In genomic region chr5:123508921-123509320, GRCm38 (mm10) we compare ENCODE assay signal across 9 mouse cellular contexts. TPM values are rescaled to one million over a fixed set of nuclear protein-coding genes. Genes with fewer than 3 reads are reported as not detected.
DNase-seq lines count a peak whose midpoint lies in the region; ATAC-seq lines count a peak whose summit lies in the region.
"Had no signal": no experiment of that assay in that cellular context is flagged by ENCODE, and none has a peak within 500 bp of the region (broad histone marks: within the 10 kb centered on the region; RNA-seq: fewer than 3 reads in every experiment).

No protein-coding gene starts in this region.

- H3K4me1 ChIP-seq in kidney, embryonic 16.5 days (ENCODE audit: insufficient read depth, low read length) = peaks cover 10% of the 10 kb centered on the region; the same call in 1 of the 2 replicates
- peaks cover 5% of the 10 kb centered on the region for H3K4me1 ChIP-seq in intestine, embryonic 14.5 days (replicated peaks; ENCODE audit: control insufficient read depth, insufficient read depth, low read length)
- H3K4me1 ChIP-seq in neural tube, embryonic 12.5 days = peaks cover 12% of the 10 kb centered on the region

- WGBS in kidney, embryonic 16.5 days = 8% methylated on average over 12 of the region's 12 CpGs
- WGBS in intestine, embryonic 14.5 days = 5% methylated on average over 12 of the region's 12 CpGs
- WGBS in neural tube, embryonic 12.5 days = 9% methylated on average over 12 of the region's 12 CpGs

- peaks cover 28% of the 10 kb centered on the region for H3K27me3 ChIP-seq in kidney, embryonic 16.5 days (ENCODE audit: insufficient read depth, low read length)
- H3K27me3 ChIP-seq in intestine, embryonic 14.5 days (replicated peaks; ENCODE audit: control insufficient read depth, insufficient read depth, low read length) = peaks cover 14% of the 10 kb centered on the region
- peaks cover 7% of the 10 kb centered on the region; the same call in 1 of the 2 replicates for H3K27me3 ChIP-seq in neural tube, embryonic 12.5 days (replicated peaks)

- no peaks in the 10 kb centered on the region for H3K9me3 ChIP-seq in kidney, embryonic 16.5 days (ENCODE audit: low read length)
- H3K9me3 ChIP-seq in intestine, embryonic 14.5 days (ENCODE audit: control insufficient read depth, low read length) = no peaks in the 10 kb centered on the region
- no peaks in the 10 kb centered on the region for H3K9me3 ChIP-seq in neural tube, embryonic 12.5 days

- ATAC-seq in kidney, embryonic 16.5 days (ENCODE audit: low FRiP score, low TSS enrichment) = no peak
- ATAC-seq in intestine, embryonic 14.5 days (replicated peaks; ENCODE audit: low FRiP score, low TSS enrichment, low read depth) = no peak
- no peak for ATAC-seq in neural tube, embryonic 12.5 days (ENCODE audit: low FRiP score, low read depth)
- no peak for ATAC-seq in granulocyte monocyte progenitor cell, adult 5-6 weeks (replicated peaks; ENCODE audit: poor library complexity, severe bottlenecking)

- H3K36me3 ChIP-seq in kidney, embryonic 16.5 days (ENCODE audit: insufficient read depth, low read length) = peaks cover 8% of the 10 kb centered on the region; the same call in 1 of the 2 replicates
- H3K36me3 ChIP-seq in intestine, embryonic 14.5 days (ENCODE audit: control insufficient read depth, insufficient read depth, low read length) = peaks cover 12% of the 10 kb centered on the region
- peaks cover 15% of the 10 kb centered on the region for H3K36me3 ChIP-seq in neural tube, embryonic 12.5 days

- peak overlapping the region; percentile 63 for H3K9ac ChIP-seq in kidney, embryonic 16.5 days (replicated peaks; ENCODE audit: low read length)
- H3K9ac ChIP-seq in intestine, embryonic 14.5 days (ENCODE audit: low read length) = peak overlapping the region; percentile 43; the same call in 1 of the 2 replicates
- H3K9ac ChIP-seq in neural tube, embryonic 12.5 days = peak overlapping the region; percentile 72

- H3K27ac ChIP-seq in kidney, embryonic 16.5 days (ENCODE audit: low read length) = no peak overlapping the region
- H3K27ac ChIP-seq in intestine, embryonic 14.5 days (ENCODE audit: low read depth) = no peak overlapping the region
- H3K27ac ChIP-seq in neural tube, embryonic 12.5 days = no peak overlapping the region

- peak overlapping the region; percentile 93 for H3K4me2 ChIP-seq in kidney, embryonic 16.5 days (replicated peaks; ENCODE audit: low read depth, low read length)
- peak overlapping the region; percentile 76 for H3K4me2 ChIP-seq in intestine, embryonic 14.5 days (ENCODE audit: low read length)
- H3K4me2 ChIP-seq in neural tube, embryonic 12.5 days (replicated peaks) = peak overlapping the region; percentile 82

- peak overlapping the region; percentile 70 for H3K4me3 ChIP-seq in kidney, embryonic 16.5 days (ENCODE audit: low read length)
- H3K4me3 ChIP-seq in intestine, embryonic 14.5 days (ENCODE audit: low read depth, low read length) = peak overlapping the region; percentile 55
- H3K4me3 ChIP-seq in neural tube, embryonic 12.5 days = peak overlapping the region; percentile 61

- no peak for DNase-seq in kidney, postnatal 4 days
- DNase-seq in embryo, embryonic 11 days = peak; percentile 41
- no peak for DNase-seq in intestine, embryonic 14.5 days (ENCODE audit: low spot score)
- no peak for DNase-seq in MN1 (ENCODE audit: low spot score)
- no peak for DNase-seq in thymus, postnatal 4 days

RNA-seq across cellular contexts. Expression of gene B3gnt4, which starts 1.3 kb away (rescaled TPM):
- polyA plus RNA-seq in kidney, embryonic 16.5 days (2015; fragmentation: Nextera tagmentation; extraction: Ambion mirVana) = 0.21 and 0.89 TPM in 2 replicates
- polyA plus RNA-seq in intestine, embryonic 14.5 days (2014; fragmentation: Nextera tagmentation; extraction: Ambion mirVana) = 0.35 and 0.50 TPM in 2 replicates
- 0.80 and 1.2 TPM in 2 replicates for polyA plus RNA-seq in neural tube, embryonic 12.5 days (2016; fragmentation: Nextera tagmentation; extraction: Ambion mirVana)
- total RNA-seq in granulocyte monocyte progenitor cell, adult 5-6 weeks (2014; fragmentation: Nextera tagmentation) = not detected in 2 replicates
- total RNA-seq in granulocyte monocyte progenitor cell, adult 5-6 weeks (2017) = not detected in 2 replicates

RNA-seq across cellular contexts. Expression of gene Diablo, which starts 15.1 kb away (rescaled TPM):
- polyA plus RNA-seq in kidney, embryonic 16.5 days (2015; fragmentation: Nextera tagmentation; extraction: Ambion mirVana) = 122 and 125 TPM in 2 replicates
- 107 and 121 TPM in 2 replicates for polyA plus RNA-seq in intestine, embryonic 14.5 days (2014; fragmentation: Nextera tagmentation; extraction: Ambion mirVana)
- 128 and 134 TPM in 2 replicates for polyA plus RNA-seq in neural tube, embryonic 12.5 days (2016; fragmentation: Nextera tagmentation; extraction: Ambion mirVana)
- total RNA-seq in granulocyte monocyte progenitor cell, adult 5-6 weeks (2014; fragmentation: Nextera tagmentation) = 29.0 and 61.6 TPM in 2 replicates
- 54.6 and 62.5 TPM in 2 replicates for total RNA-seq in granulocyte monocyte progenitor cell, adult 5-6 weeks (2017)

RNA-seq across cellular contexts. Expression of gene Gm49027, which starts 16.4 kb away (rescaled TPM):
- polyA plus RNA-seq in kidney, embryonic 16.5 days (2015; fragmentation: Nextera tagmentation; extraction: Ambion mirVana) = 0.61 and 1.3 TPM in 2 replicates
- 13.7 and 16.4 TPM in 2 replicates for polyA plus RNA-seq in intestine, embryonic 14.5 days (2014; fragmentation: Nextera tagmentation; extraction: Ambion mirVana)
- 2.7 and 3.7 TPM in 2 replicates for polyA plus RNA-seq in neural tube, embryonic 12.5 days (2016; fragmentation: Nextera tagmentation; extraction: Ambion mirVana)
- not detected in 2 replicates for total RNA-seq in granulocyte monocyte progenitor cell, adult 5-6 weeks (2014; fragmentation: Nextera tagmentation)
- not detected in 2 replicates for total RNA-seq in granulocyte monocyte progenitor cell, adult 5-6 weeks (2017)

RNA-seq across cellular contexts. Expression of gene Il31, which starts 19.6 kb away (rescaled TPM):
- not detected in 2 replicates for polyA plus RNA-seq in kidney, embryonic 16.5 days (2015; fragmentation: Nextera tagmentation; extraction: Ambion mirVana)
- polyA plus RNA-seq in intestine, embryonic 14.5 days (2014; fragmentation: Nextera tagmentation; extraction: Ambion mirVana) = not detected in 2 replicates
- polyA plus RNA-seq in neural tube, embryonic 12.5 days (2016; fragmentation: Nextera tagmentation; extraction: Ambion mirVana) = not detected in 2 replicates
- total RNA-seq in granulocyte monocyte progenitor cell, adult 5-6 weeks (2014; fragmentation: Nextera tagmentation) = not detected in 2 replicates
- total RNA-seq in granulocyte monocyte progenitor cell, adult 5-6 weeks (2017) = not detected in 2 replicates
- polyA plus RNA-seq: gonadal fat pad, adult 2 months had no signal

RNA-seq across cellular contexts. Expression of gene Lrrc43, which starts 19.8 kb away (rescaled TPM):
- polyA plus RNA-seq in kidney, embryonic 16.5 days (2015; fragmentation: Nextera tagmentation; extraction: Ambion mirVana) = not detected in 2 replicates
- not detected in 2 replicates for polyA plus RNA-seq in intestine, embryonic 14.5 days (2014; fragmentation: Nextera tagmentation; extraction: Ambion mirVana)
- polyA plus RNA-seq in neural tube, embryonic 12.5 days (2016; fragmentation: Nextera tagmentation; extraction: Ambion mirVana) = 0.09 TPM in 1 of 2 replicates, not detected in the other
- total RNA-seq in granulocyte monocyte progenitor cell, adult 5-6 weeks (2014; fragmentation: Nextera tagmentation) = not detected in 2 replicates
- not detected in 2 replicates for total RNA-seq in granulocyte monocyte progenitor cell, adult 5-6 weeks (2017)
